Mouse (Mus musculus) inflammation-experienced regulatory T-cells (primary cell): ENCODE results near the gene Tkfc. TPM values are rescaled to one million over a fixed set of nuclear protein-coding genes. Genes with fewer than 3 reads are reported as not detected.

Source experiments
- polyA plus RNA-seq, 2 experiments: library from polyadenylated mRNA; unstranded; fragments of 100-300 nt; shearing (Covaris generic); gene quantifications; one replicate each; pipeline ENCODE4 v1.2.1; 2017

The Tkfc gene
- polyA plus RNA-seq: 1 to 10 TPM; 8.0 to 8.2 TPM

DNA sequence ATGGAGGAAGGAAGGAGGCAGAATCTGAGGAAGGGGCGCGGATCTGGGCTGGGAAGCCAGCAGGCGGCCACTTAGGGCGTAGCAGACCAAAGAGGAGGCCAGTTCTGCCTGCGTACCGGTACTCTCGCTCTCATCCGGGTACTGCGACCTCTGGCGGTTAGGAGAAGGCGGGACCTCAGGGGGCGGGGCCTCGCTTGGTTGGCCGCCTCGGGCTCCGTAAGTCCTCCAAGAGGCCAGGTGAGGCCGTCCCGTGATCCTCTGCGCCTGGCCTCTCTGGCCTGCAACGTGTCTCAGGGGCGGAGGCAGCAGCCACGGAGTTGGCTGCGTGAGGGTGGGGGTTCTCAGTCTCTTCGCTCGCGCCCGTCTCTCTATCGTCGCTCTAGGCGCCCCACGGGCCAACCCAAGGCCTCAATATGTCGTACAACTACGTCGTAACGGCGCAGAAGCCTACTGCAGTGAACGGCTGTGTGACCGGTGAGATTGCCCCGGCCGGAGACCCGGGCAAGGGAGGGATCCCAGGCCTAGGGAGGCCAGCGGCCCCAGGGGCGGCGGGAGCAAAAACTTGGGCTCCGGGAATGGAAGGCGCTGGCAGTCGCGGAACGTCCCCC lies at the start of gene Tkfc, which contains the start of gene Ddb1:
Gene Tkfc (minus strand): TSS at position 362 of the 608 bp plus-strand sequence.
Gene Ddb1 (plus strand): TSS at position 35 of the 608 bp plus-strand sequence.

DNA sequence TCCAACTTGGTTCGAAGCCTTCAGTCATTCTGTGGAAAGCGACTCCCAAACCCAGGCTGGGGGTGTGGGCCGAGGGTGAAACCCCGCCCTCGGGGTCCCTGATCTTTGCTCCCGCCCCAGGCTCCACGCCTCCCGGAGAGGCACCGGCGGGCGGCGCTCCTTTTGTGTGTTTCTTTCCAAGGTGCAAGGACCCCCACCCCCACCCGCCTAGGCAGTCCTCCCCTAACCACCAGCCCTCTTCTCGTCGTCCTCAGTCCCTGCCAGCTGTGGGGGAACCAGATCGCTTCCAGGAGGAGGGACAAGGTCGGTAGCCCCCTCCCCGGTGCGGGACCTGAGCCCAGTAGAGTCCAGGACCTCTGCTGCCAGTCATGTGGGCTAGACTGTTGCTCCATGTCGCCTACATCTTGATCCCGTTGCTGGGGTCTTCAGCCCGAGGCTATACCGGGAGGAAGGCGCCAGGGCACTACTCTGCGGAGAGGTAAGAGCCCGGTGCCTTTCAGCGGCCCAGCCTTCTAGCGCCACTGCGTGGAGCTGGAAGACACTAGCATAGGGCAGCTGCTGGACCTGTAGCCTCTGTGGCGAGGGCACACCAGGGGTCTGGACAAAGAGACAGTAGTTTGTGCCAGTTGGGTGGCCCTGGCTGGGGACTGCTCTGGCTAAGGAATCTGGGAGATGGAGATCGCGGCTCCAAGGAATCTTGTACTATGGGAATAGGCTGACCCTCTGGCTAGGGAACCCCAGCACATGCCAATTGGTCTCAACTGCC lies 28.8 kb upstream of the Tkfc start, which contains the start of gene Vwce:
Gene Vwce (plus strand): TSS at position 108 of the 766 bp plus-strand sequence.

DNA sequence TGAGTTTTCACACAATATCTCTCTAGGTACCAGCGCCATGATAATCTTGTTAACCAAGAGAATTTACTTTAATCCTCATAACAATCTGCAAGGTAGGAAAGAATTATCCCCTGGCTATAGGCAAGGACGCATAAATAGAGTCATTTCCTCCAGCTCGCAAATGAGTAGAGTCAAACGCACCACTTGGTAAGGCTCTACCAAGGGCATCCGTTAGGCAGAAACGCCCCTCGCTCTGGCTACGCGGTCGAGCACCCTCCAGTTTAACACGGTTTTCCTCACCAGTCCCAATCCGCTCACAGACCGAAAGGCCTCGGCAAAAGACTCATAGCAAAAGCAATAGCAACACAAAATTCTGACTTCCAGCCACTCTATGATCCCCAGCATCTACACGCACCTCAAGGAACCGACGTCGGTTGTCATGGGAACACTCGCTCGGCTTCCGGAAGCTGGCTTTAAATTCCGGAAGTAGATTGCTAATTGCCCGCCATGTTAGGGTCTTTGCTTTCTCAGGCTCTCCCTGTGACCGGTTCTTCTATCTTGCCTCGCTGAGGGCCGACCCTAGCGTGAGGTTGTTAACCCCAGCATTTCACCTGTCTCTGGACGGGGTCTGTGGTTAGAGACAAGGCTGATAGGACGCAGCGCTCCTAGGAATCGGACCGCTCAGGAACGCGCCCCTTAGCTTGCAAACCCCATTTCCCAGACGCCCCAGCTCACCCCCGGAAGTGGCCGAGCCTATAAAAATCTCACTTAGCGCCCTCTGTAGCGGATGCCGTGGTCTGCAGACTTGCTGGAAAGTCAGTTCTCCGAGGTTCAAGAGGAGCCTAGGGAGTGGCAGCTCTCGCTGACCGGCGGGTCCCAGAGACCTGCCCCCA lies 28.5 kb downstream of the Tkfc start, which contains the start of the genes Cyb561a3 and Tmem138:
Gene Cyb561a3 (plus strand): TSS at position 483 of the 872 bp plus-strand sequence.
Gene Tmem138 (minus strand): TSS at position 673 of the 872 bp plus-strand sequence.

DNA sequence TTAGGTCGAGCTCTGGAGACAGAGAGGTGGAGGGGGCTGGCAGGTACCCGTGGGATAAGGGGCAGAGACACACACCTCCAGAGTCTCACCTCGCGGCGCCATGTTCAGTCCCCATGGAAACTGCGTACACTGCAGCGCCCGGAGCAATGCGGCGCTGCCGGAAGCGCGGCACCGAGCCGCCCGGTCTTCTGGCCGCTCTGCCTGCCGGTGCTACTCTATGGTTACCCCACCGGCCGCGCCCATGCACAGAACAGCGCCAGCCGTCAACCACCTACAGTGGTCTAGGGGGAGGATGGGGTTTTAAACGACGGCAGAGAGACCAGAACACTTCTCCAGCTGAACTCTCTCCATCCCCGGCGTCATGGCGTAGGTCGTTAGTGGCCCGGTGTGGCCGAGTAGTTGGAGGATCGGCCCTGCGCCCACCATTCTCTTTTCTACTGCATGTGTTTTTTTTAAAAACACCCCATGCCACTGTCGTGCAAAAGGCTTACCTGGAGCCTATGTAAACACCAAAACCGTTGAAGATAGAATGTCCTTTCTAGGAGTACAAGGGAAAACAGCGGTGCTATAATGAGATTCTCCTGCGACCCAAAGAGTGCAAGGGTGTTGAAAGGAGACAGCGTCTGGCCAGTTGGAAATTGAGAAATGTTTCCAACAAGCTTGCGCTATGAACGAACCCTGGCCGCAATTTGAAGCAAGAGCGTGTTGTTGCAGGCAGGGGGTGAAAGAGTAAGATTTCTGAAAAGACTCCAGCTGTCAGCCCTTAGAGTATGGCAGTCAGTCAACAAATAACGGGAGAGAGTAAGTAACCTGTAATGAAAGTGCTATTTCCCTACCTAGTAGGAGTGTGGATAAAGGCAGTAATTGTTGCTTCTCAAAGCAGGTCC lies 49.6 kb downstream of the Tkfc start, which contains the start of gene Tmem216:
Gene Tmem216 (minus strand): TSS at position 615 of the 887 bp plus-strand sequence.

Other genes with a start within 250 kb of the Tkfc start
- under 1 TPM; 0.25 to 0.94 TPM for gene Syt7, start 216.6 kb downstream of the Tkfc start, polyA plus RNA-seq
- not detected for gene Lrrc10b, start 148.2 kb downstream of the Tkfc start, polyA plus RNA-seq
- gene Ppp1r32, start 122.7 kb downstream of the Tkfc start, polyA plus RNA-seq: under 1 TPM; 0.39 to 0.62 TPM
- gene Cpsf7, start 80.4 kb downstream of the Tkfc start, polyA plus RNA-seq: 10 to 100 TPM; 28.3 to 31.8 TPM
- gene Sdhaf2, start 79.5 kb downstream of the Tkfc start, polyA plus RNA-seq: 10 to 100 TPM; 77.2 to 94.4 TPM
- gene Tmem216, start 49.4 kb downstream of the Tkfc start, polyA plus RNA-seq: 10 to 100 TPM in 1 of 2 experiments, 1 to 10 TPM in 1; 6.7 to 12.1 TPM
- 10 to 100 TPM; 39.2 to 48.2 TPM for gene Cyb561a3, start 28.5 kb downstream of the Tkfc start, polyA plus RNA-seq
- 10 to 100 TPM; 14.8 to 19.8 TPM for gene Tmem138, start 28.3 kb downstream of the Tkfc start, polyA plus RNA-seq
- gene Ddb1, start 327 bp downstream of the Tkfc start, polyA plus RNA-seq: 100 to 1,000 TPM; 159 to 166 TPM
- gene Vwce, start 28.6 kb upstream of the Tkfc start, polyA plus RNA-seq: 1 to 10 TPM in 1 of 2 experiments, under 1 TPM in 1; 0.10 to 1.5 TPM
- not detected for gene Pga5, start 72.4 kb upstream of the Tkfc start, polyA plus RNA-seq
- 10 to 100 TPM; 21.6 to 26.0 TPM for gene Vps37c, start 83.1 kb upstream of the Tkfc start, polyA plus RNA-seq
- gene Cd5, start 133.3 kb upstream of the Tkfc start, polyA plus RNA-seq: 100 to 1,000 TPM; 557 to 575 TPM
- gene Cd6, start 224.4 kb upstream of the Tkfc start, polyA plus RNA-seq: 100 to 1,000 TPM; 611 to 643 TPM
- 1 to 10 TPM; 1.8 to 2.7 TPM for gene Slc15a3, start 234.1 kb upstream of the Tkfc start, polyA plus RNA-seq